Mouse (Mus musculus) right cerebral cortex, postnatal 14 days (tissue): Measurements from ENCODE around the gene Gbe1.

Source experiments
- DNase-seq: peaks from one replicate; pipeline ENCODE4 v3.0.0; 2022

The Gbe1 gene

GRCm38 (mm10) chr16:70358326-70358725 lies 44.6 kb downstream of the Gbe1 start:
- DNase-seq, result no peak

GRCm38 (mm10) chr16:70365229-70365628 lies 51.5 kb downstream of the Gbe1 start:
- no peak for DNase-seq

- DNase-seq, result no peak
Measured at GRCm38 (mm10) chr16:70381045-70381444, 67.3 kb downstream of the Gbe1 start.

- no peak for DNase-seq
Measured at GRCm38 (mm10) chr16:70385494-70385893, 71.7 kb downstream of the Gbe1 start.

GRCm38 (mm10) chr16:70387385-70387784 lies 73.6 kb downstream of the Gbe1 start:
- no peak for DNase-seq

GRCm38 (mm10) chr16:70395276-70395675 lies 81.5 kb downstream of the Gbe1 start:
- DNase-seq, result no peak

- DNase-seq, result no peak
Measured at GRCm38 (mm10) chr16:70407780-70408179, 94.0 kb downstream of the Gbe1 start.

GRCm38 (mm10) chr16:70421077-70421476 lies 107.3 kb downstream of the Gbe1 start:
- DNase-seq, result no peak

- no peak for DNase-seq
Measured at GRCm38 (mm10) chr16:70449520-70449919, 135.8 kb downstream of the Gbe1 start.

- DNase-seq, result no peak
Measured at GRCm38 (mm10) chr16:70475583-70475982, 161.8 kb downstream of the Gbe1 start.

- DNase-seq, result no peak
Measured at GRCm38 (mm10) chr16:70476161-70476560, 162.4 kb downstream of the Gbe1 start.

- DNase-seq, result no peak
Measured at GRCm38 (mm10) chr16:70480494-70480893, 166.7 kb downstream of the Gbe1 start.

GRCm38 (mm10) chr16:70506457-70506856 lies 192.7 kb downstream of the Gbe1 start:
- DNase-seq, result no peak

GRCm38 (mm10) chr16:70510938-70511337 lies 197.2 kb downstream of the Gbe1 start:
- DNase-seq, result no peak

- no peak for DNase-seq
Measured at GRCm38 (mm10) chr16:70522861-70523260, 209.1 kb downstream of the Gbe1 start.

- no peak for DNase-seq
Measured at GRCm38 (mm10) chr16:70523566-70523965, 209.8 kb downstream of the Gbe1 start.

GRCm38 (mm10) chr16:70524273-70524672 lies 210.5 kb downstream of the Gbe1 start:
- no peak for DNase-seq

GRCm38 (mm10) chr16:70527224-70527623 lies 213.5 kb downstream of the Gbe1 start:
- no peak for DNase-seq

GRCm38 (mm10) chr16:70535224-70535623 lies 221.5 kb downstream of the Gbe1 start:
- no peak for DNase-seq

- no peak for DNase-seq
Measured at GRCm38 (mm10) chr16:70550835-70551234, 237.1 kb downstream of the Gbe1 start.

GRCm38 (mm10) chr16:70561635-70562348 lies 248.0 kb downstream of the Gbe1 start:
- no peak for DNase-seq

GRCm38 (mm10) chr16:70562574-70562973 lies 248.8 kb downstream of the Gbe1 start:
- no peak for DNase-seq

- no peak for DNase-seq
Measured at GRCm38 (mm10) chr16:70563456-70563855, 249.7 kb downstream of the Gbe1 start.

- peak; percentile 30 for DNase-seq
Measured at GRCm38 (mm10) chr16:70568341-70569265, 254.9 kb downstream of the Gbe1 start.
